Mouse (Mus musculus) right cerebral cortex, postnatal 36 days (tissue): Measurements from ENCODE around the gene Olfr965.
A peak's percentile ranks its signal among the peaks of the same experiment; 100 is the strongest.
"Not testable (repeated sequence)": the region's sequence is repeated elsewhere in the genome, so short reads cannot be mapped to it uniquely, and the experiment has no call there.

ENCODE experiments used
- DNase-seq, 2 experiments: peaks; one replicate each; pipeline ENCODE4 v3.0.0; 2022; ENCODE audit warnings: low spot score in 2 of 2, mixed read lengths in 1 of 2

Gene Olfr965

DNA sequence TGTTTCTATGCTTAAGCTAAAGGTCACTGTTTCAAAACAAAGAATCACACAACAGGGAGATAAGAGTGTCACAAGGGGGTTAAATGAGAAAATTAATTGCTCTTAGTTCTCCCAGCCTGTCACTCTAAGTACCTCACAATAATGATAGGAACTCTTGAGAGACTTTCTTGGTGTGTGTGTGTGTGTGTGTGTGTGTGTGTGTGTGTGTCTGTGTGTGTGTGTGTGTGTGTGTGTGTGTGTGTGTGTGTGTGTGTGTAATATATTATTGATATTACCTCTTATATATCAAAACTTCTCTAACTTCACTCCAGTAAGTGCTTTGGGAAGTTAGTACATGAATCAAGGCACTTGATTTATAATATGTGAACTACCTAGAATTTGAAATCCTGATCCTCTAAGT, at the start of gene Olfr965:
Gene Olfr965 (plus strand): TSS at position 301 of the 400 bp plus-strand sequence.
- DNase-seq, result no peak

GRCm38 (mm10) chr9:39666905-39667304, 44.2 kb upstream of the Olfr965 start, which contains the start of gene Olfr963:
TSS of gene Olfr963 (plus strand) at chr9:39667205.
- no peak for DNase-seq

- no peak for DNase-seq
Observed at GRCm38 (mm10) chr9:39669723-39670122, 41.4 kb upstream of the Olfr965 start.

- DNase-seq, result no peak
Observed at GRCm38 (mm10) chr9:39674820-39675219, 36.3 kb upstream of the Olfr965 start.

DNA sequence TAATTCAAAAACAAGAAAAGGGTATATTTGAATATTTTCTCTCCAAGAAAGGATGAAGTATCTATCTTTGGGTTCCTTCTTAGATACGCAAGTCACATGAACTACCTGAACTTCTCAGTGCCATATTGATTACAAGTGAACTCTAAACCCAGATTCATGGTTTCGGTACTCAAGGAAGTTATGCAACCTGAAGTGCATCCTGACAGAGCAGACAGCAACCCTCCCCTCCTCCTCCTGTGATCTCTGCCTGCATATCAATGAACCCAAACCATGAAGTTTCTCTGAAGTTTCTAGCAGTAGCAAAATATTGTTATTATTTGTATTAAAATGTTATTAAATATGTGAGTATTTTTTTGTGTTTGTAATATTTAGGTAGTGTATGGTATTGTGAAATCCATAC, 32.6 kb upstream of the Olfr965 start:
- no peak for DNase-seq

DNA sequence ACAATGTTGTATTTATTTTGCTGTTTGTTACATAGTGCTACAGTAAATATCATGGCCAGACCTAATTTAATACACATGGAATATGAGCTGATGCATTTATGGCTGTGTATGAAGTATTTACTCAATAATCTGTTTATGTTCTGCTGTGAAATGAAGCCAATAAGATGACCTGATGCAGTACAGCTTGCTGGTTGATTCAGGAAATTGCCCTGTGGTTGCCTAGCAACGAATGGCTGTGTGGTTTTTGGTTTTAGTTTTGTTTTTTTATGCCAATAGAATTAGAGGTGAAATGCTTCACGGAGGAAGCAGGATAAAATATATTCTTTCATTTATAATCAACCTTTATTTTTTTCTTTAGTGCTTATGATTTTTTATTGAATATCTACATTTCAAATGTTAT, 31.9 kb upstream of the Olfr965 start:
- DNase-seq, result no peak

DNA sequence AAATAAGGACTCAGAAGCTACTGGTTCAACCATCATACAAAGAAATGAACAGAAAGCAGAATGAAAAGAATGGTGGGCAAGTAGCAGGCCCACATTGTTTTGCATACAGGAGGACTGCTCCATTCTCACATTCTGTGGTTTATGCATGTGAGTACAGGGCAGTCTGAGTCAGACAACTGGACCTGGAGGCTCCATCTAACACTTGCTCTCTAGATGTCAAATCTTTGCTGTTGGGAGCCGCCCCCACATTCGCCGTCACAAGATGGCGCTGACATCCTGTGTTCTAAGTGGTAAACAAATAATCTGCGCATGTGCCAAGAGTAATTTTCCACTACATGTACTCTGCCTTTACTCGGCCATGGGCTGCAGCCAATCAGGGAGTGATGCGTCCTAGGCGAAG, 10.0 kb upstream of the Olfr965 start:
- DNase-seq, result not testable (repeated sequence)

DNA sequence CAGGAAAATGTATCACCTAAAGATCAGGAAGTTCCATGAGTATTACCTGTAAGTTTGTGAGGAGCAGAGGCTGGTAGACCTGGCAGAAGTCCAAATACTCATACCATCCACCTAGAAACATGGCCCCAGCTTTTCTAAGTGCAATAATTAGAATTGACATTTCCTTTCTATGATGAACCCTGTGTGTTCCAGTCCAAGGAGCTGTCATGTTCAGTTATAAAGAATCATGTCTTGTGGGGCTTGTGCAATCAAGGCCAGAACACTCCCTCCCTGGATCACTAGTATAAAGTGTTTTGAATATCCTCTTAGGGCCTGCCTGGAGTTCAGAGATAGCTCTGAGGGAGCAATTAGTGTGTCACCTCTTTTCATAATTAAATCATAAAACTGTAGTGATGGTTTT, 4.1 kb upstream of the Olfr965 start, which contains the start of gene Olfr149:
Gene Olfr149 (minus strand): TSS at position 101 of the 400 bp plus-strand sequence.
- DNase-seq, result no peak

- no peak for DNase-seq
Observed at GRCm38 (mm10) chr9:39708958-39709357, 2.2 kb upstream of the Olfr965 start.

GRCm38 (mm10) chr9:39730678-39731077, 19.5 kb downstream of the Olfr965 start, which contains the start of gene Olfr150:
TSS of gene Olfr150 (plus strand) at chr9:39730978.
- DNase-seq, result no peak

DNA sequence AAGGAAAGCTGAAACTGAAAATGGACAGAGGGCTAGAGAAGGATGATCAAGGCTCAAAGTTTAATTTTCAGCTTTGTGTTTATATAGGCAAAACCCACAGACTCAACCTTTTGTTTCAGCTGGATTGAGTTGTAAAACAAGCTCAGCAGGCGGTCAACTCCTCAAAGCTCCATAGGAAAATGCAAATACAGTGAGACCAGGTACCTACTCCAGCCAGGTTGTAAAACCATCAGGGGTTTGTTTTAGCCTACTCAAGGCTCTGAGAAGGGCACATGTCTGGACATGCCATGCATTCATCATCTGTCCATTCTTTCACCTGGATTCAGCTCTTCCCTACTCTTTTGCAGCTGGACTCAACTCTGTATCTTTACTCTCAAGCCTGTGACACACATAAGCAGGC, 29.6 kb downstream of the Olfr965 start:
- DNase-seq, result no peak

DNA sequence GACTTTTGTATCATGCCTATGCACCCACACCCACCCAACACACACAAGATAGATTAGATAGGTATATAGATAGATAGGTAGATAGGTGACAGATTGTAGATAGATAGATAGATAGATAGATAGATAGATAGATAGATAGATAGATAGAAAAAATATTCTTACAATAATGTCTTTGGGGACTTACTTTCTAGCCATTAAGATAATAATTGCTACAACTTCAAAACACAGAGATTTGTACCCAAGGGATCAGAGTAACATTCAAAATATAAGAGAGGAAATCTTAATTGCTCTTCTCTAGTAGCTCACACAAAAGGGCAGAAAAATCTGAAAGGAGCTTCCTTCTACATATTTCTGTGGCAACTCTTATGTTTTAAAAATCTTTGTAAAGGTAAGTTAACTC, 34.8 kb downstream of the Olfr965 start, which contains the start of gene Olfr967:
Gene Olfr967 (plus strand): TSS at position 301 of the 400 bp plus-strand sequence.
- DNase-seq, result no peak

GRCm38 (mm10) chr9:39746428-39746827, 35.3 kb downstream of the Olfr965 start:
- DNase-seq, result peak in 1 of 2 experiments; percentile 1
